Mouse (Mus musculus): ENCODE results near the gene Lbx1.

DNA sequence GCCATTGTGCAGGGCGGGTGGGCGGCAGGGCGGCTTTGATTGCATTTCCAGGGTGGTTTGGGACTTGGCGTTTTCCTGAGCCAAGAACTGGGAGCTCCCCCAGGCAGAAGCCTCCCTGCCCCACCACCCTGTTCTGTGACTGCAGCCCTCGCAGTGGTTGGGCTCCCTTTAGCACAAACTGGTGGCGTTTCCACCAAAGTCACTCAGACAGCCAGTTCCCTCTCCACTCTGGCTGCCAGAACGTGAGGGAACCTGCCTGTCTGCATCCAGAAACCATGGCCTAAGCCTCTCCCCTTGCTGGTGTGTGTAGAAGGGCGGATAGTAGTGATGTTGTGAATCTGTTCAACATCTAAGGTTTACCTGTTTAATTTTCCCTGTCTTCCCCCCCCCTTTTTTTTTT is 9.4 kb downstream of the Lbx1 start:
- TF ChIP-seq CTCF (IDR thresholded peaks at IDR 0.05; ENCODE audit: borderline replicate concordance, extremely low read depth, insufficient read depth, insufficient read length) (no peak), POLR2A (IDR thresholded peaks at IDR 0.05; ENCODE audit: borderline replicate concordance, extremely low read depth, insufficient read depth, insufficient read length, poor library complexity, severe bottlenecking) (no peak)
